In the genomic region with DNA sequence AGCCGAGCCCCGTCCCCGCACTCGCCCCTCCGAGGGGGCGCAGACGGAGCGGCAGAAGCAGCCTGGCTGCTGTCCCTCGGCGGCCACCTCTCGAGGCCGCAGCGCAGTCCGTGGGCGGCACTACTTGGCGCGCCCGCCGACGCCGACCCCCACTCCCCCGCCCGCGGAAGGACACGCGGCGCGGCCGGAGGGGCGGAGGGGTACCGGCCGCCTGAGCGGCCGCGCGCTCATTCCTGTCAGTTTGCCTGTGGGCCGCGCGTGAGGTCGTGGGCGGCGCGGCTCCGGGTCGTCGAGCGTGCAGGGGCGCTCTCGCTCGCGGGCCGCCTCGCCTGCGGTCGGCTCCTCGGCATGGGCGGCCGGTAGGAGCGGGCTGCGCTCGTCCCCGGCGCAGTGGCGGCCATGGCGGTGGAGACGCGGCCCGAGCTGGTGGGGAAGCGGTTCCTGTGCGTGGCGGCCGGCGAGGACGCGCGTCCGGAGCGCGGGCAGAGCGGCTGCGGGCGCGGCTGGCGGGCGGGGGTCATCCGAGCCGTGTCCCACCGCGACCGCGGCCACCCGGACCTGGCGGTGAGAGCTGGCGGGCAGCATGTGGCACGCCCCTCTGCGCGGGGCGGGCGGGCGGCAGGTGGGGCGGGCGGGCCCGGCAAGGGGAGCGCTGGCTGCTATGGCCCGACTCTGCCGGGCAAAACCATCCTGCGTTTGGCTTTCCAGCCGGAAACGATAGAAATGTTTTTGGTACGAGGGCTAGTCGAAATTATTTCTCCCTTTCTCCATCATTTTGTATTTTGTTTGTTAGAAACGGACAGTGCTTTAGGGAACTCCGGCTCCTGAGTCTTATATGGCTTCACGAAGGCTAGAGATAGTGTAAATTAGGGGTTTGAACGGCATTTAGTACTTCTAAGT, we compare ENCODE assay signal across 8 mouse cellular contexts. TPM values are rescaled to one million over a fixed set of nuclear protein-coding genes. Genes with fewer than 3 reads are reported as not detected.
DNase-seq lines count a peak whose midpoint lies in the region; ATAC-seq and TF ChIP-seq lines count a peak whose summit lies in the region.

No protein-coding gene starts in this region.

- peaks cover 5% of the 10 kb centered on the region; the same call in 1 of the 2 replicates for H3K4me1 ChIP-seq in forebrain, embryonic 14.5 days (ENCODE audit: control insufficient read depth, insufficient read depth, low read length)
- 0 out of 2 replicates have a peak, but pooled peaks cover 10% of the 10 kb centered on the region for H3K4me1 ChIP-seq in hindbrain, postnatal 0 days (ENCODE audit: insufficient read depth, low read length)
- peaks cover 21% of the 10 kb centered on the region for H3K4me1 ChIP-seq in lung, embryonic 15.5 days
- H3K4me1 ChIP-seq in olfactory bulb, adult 2 months (ENCODE audit: control insufficient read depth, insufficient read depth, low read length), result peaks cover 6% of the 10 kb centered on the region

- peak overlapping the region; percentile 92 for H3K27ac ChIP-seq in forebrain, embryonic 14.5 days (ENCODE audit: low read depth, low read length)
- H3K27ac ChIP-seq in hindbrain, postnatal 0 days, result peak overlapping the region; percentile 95
- H3K27ac ChIP-seq in lung, embryonic 15.5 days, result peak overlapping the region; percentile 54
- peak overlapping the region; percentile 81 for H3K27ac ChIP-seq in olfactory bulb, adult 2 months (ENCODE audit: insufficient read depth, low read depth, low read length)

- H3K27me3 ChIP-seq in forebrain, embryonic 14.5 days (replicated peaks; ENCODE audit: control insufficient read depth, insufficient read depth, low read length), result no peaks in the 10 kb centered on the region
- no peaks in the 10 kb centered on the region for H3K27me3 ChIP-seq in hindbrain, postnatal 0 days (ENCODE audit: insufficient read depth, low read length)
- no peaks in the 10 kb centered on the region for H3K27me3 ChIP-seq in lung, embryonic 15.5 days

- TF ChIP-seq CTCF in hindbrain, postnatal 0 days (IDR thresholded peaks at IDR 0.05; ENCODE audit: low read depth), result no peak
- TF ChIP-seq CTCF in olfactory bulb, adult 2 months (IDR thresholded peaks at IDR 0.05; ENCODE audit: insufficient read depth, low read depth, low read length), result no peak

- DNase-seq in left cerebral cortex, postnatal 4 days, result peak; percentile 59
- no peak for DNase-seq in left cerebral cortex, adult 11 months (ENCODE audit: low spot score)
- DNase-seq in adrenal gland, postnatal 36 days, result peak; percentile 53 to 67
- DNase-seq in forebrain, embryonic 14.5 days (ENCODE audit: low spot score), result peak; percentile 66
- DNase-seq in hindbrain, postnatal 0 days (ENCODE audit: low spot score), result peak; percentile 86
- no peak for DNase-seq in frontal cortex, adult 2 months (ENCODE audit: extremely low spot score in 1 of 2, low spot score in 1 of 2)

- H3K4me3 ChIP-seq in forebrain, embryonic 14.5 days (ENCODE audit: low read depth, low read length), result peak overlapping the region; percentile 89
- peak overlapping the region; percentile 95 for H3K4me3 ChIP-seq in hindbrain, postnatal 0 days (ENCODE audit: low read length)
- H3K4me3 ChIP-seq in lung, embryonic 15.5 days, result peak overlapping the region; percentile 95
- peak overlapping the region; percentile 98 for H3K4me3 ChIP-seq in olfactory bulb, adult 2 months (ENCODE audit: insufficient read depth, low read depth, low read length)

- no peaks in the 10 kb centered on the region for H3K9me3 ChIP-seq in forebrain, embryonic 14.5 days (replicated peaks; ENCODE audit: control insufficient read depth, low read length)
- H3K9me3 ChIP-seq in hindbrain, postnatal 0 days (ENCODE audit: low read length), result no peaks in the 10 kb centered on the region
- no peaks in the 10 kb centered on the region for H3K9me3 ChIP-seq in lung, embryonic 15.5 days

- H3K9ac ChIP-seq in forebrain, embryonic 14.5 days (ENCODE audit: low read length), result peak overlapping the region; percentile 94
- peak overlapping the region; percentile 85 for H3K9ac ChIP-seq in hindbrain, postnatal 0 days (replicated peaks; ENCODE audit: low read length)
- H3K9ac ChIP-seq in lung, embryonic 15.5 days, result peak overlapping the region; percentile 73

- peak; percentile 35; the same call in 1 of the 2 replicates for TF ChIP-seq POLR2A in olfactory bulb, adult 2 months (IDR thresholded peaks at IDR 0.05; ENCODE audit: insufficient read depth, low read depth, low read length)

- under 1% methylated on average over 83 of the region's 115 CpGs for WGBS in forebrain, embryonic 14.5 days
- WGBS in hindbrain, postnatal 0 days, result under 1% methylated on average over 99 of the region's 115 CpGs
- under 1% methylated on average over 94 of the region's 115 CpGs for WGBS in lung, embryonic 15.5 days
- under 1% methylated on average over 107 of the region's 115 CpGs for WGBS in olfactory bulb, adult 2 months

- ATAC-seq in forebrain, embryonic 14.5 days, result peak; percentile 78
- ATAC-seq in hindbrain, postnatal 0 days, result peak; percentile 81
- peak; percentile 72 for ATAC-seq in lung, embryonic 15.5 days (ENCODE audit: borderline replicate concordance, extremely low read depth, low FRiP score, low TSS enrichment)

- H3K4me2 ChIP-seq in forebrain, embryonic 14.5 days (ENCODE audit: low read length), result peak overlapping the region; percentile 82
- peak overlapping the region; percentile 69 for H3K4me2 ChIP-seq in hindbrain, postnatal 0 days (ENCODE audit: low read depth, low read length)
- peak overlapping the region; percentile 96 for H3K4me2 ChIP-seq in lung, embryonic 15.5 days

- H3K36me3 ChIP-seq in forebrain, embryonic 14.5 days (ENCODE audit: control insufficient read depth, insufficient read depth, low read length), result no peaks in the 10 kb centered on the region
- H3K36me3 ChIP-seq in hindbrain, postnatal 0 days (ENCODE audit: insufficient read depth, low read length), result no peaks in the 10 kb centered on the region
- no peaks in the 10 kb centered on the region for H3K36me3 ChIP-seq in lung, embryonic 15.5 days

- intact Hi-C loops in left cerebral cortex, postnatal 4 days (cut with DNase I), result loop anchor here (5.0 kb wide), 1 partner anchor 60 kb away; no protein-coding TSS in a partner anchor

RNA-seq across cellular contexts. Expression of a gene that starts 30.4 kb away (rescaled TPM):
- total RNA-seq in left cerebral cortex, postnatal 4 days (2021), result 10 to 100 TPM; 24.4 to 27.9 TPM
- 10 to 100 TPM; 44.7 to 46.3 TPM for total RNA-seq in adrenal gland, postnatal 36 days (2021)
- polyA plus RNA-seq in forebrain, embryonic 14.5 days (2014; fragmentation: Nextera tagmentation; extraction: Ambion mirVana), result 26.7 and 28.6 TPM in 2 replicates
- total RNA-seq in hindbrain, postnatal 0 days (2014; rRNA removed), result 33.9 and 35.5 TPM in 2 replicates
- polyA plus RNA-seq in hindbrain, postnatal 0 days (2015; fragmentation: Nextera tagmentation; extraction: Ambion mirVana), result 36.2 and 37.5 TPM in 2 replicates
- polyA plus RNA-seq in lung, embryonic 15.5 days (2015; fragmentation: Nextera tagmentation; extraction: Ambion mirVana), result 35.7 and 39.3 TPM in 2 replicates
- not detected in 2 replicates for polyA plus RNA-seq in olfactory bulb, adult 2 months (2012; ENCODE audit: insufficient read depth, insufficient read length, low replicate concordance, missing spikeins)
- 22.0 and 22.6 TPM in 2 replicates for polyA plus RNA-seq in frontal cortex, adult 2 months (2012; rRNA removed)

RNA-seq across cellular contexts. Expression of a gene that starts 31.2 kb away (rescaled TPM):
- 100 to 1,000 TPM; 135 to 143 TPM for total RNA-seq in left cerebral cortex, postnatal 4 days (2021)
- total RNA-seq in adrenal gland, postnatal 36 days (2021), result 10 to 100 TPM; 52.9 to 57.7 TPM
- 35.1 and 42.9 TPM in 2 replicates for polyA plus RNA-seq in forebrain, embryonic 14.5 days (2014; fragmentation: Nextera tagmentation; extraction: Ambion mirVana)
- 53.7 and 54.1 TPM in 2 replicates for total RNA-seq in hindbrain, postnatal 0 days (2014; rRNA removed)
- 45.4 and 45.6 TPM in 2 replicates for polyA plus RNA-seq in hindbrain, postnatal 0 days (2015; fragmentation: Nextera tagmentation; extraction: Ambion mirVana)
- 30.7 and 35.2 TPM in 2 replicates for polyA plus RNA-seq in lung, embryonic 15.5 days (2015; fragmentation: Nextera tagmentation; extraction: Ambion mirVana)
- 77.0 and 101 TPM in 2 replicates for polyA plus RNA-seq in olfactory bulb, adult 2 months (2012; ENCODE audit: insufficient read depth, insufficient read length, low replicate concordance, missing spikeins)
- 34.2 and 37.8 TPM in 2 replicates for polyA plus RNA-seq in frontal cortex, adult 2 months (2012; rRNA removed)

Comparison
In these comparisons a context has a peak if more than half of its experiments do, and no peak if none do; other contexts are left out.
1. DNase-seq: peak in left cerebral cortex, postnatal 4 days (single experiment), adrenal gland, postnatal 36 days (2 of 2), forebrain, embryonic 14.5 days (single experiment) and hindbrain, postnatal 0 days (single experiment); none in left cerebral cortex, adult 11 months (single experiment) and frontal cortex, adult 2 months (0 of 2).
2. Peak in every context shown above with its lines, with median percentiles within 50 percentile points of each other: ATAC-seq, H3K27ac ChIP-seq, H3K4me2 ChIP-seq, H3K4me3 ChIP-seq and H3K9ac ChIP-seq.